Mouse (Mus musculus): Measurements from ENCODE around the gene Nova1.

Gene Nova1

GRCm38 (mm10) chr12:46818856-46819347, at the start of gene Nova1:
TSS of gene Nova1 (minus strand) at chr12:46818929.
- DNase-seq, result peak; percentile 92 to 94

GRCm38 (mm10) chr12:46819348-46820022, 756 bp upstream of the Nova1 start:
- DNase-seq, result peak; percentile 98 to 99

GRCm38 (mm10) chr12:46818021-46818855, 491 bp downstream of the Nova1 start:
- DNase-seq, result peak; percentile 86 to 87

- peak; percentile 38 to 59 for DNase-seq
Observed at GRCm38 (mm10) chr12:46817211-46817803, 1.4 kb downstream of the Nova1 start.

- DNase-seq, result peak; percentile 12 to 30
Observed at GRCm38 (mm10) chr12:46816291-46816690, 2.4 kb downstream of the Nova1 start.

- peak; percentile 11 to 36 for DNase-seq
Observed at GRCm38 (mm10) chr12:46815697-46816096, 3.0 kb downstream of the Nova1 start.

GRCm38 (mm10) chr12:46814820-46815219, 3.9 kb downstream of the Nova1 start:
- no peak for DNase-seq

GRCm38 (mm10) chr12:46801311-46801710, 17.4 kb downstream of the Nova1 start:
- no peak for DNase-seq

GRCm38 (mm10) chr12:46782301-46783280, 36.1 kb downstream of the Nova1 start:
- DNase-seq, result no peak

GRCm38 (mm10) chr12:46781481-46781880, 37.2 kb downstream of the Nova1 start:
- DNase-seq, result peak in 1 of 2 experiments; percentile 29

- no peak for DNase-seq
Observed at GRCm38 (mm10) chr12:46780983-46781382, 37.7 kb downstream of the Nova1 start.

GRCm38 (mm10) chr12:46759450-46759849, 59.3 kb downstream of the Nova1 start:
- no peak for DNase-seq

GRCm38 (mm10) chr12:46754325-46754848, 64.3 kb downstream of the Nova1 start:
- DNase-seq, result no peak

- DNase-seq, result no peak
Observed at GRCm38 (mm10) chr12:46753096-46753495, 65.6 kb downstream of the Nova1 start.

GRCm38 (mm10) chr12:46733261-46733660, 85.5 kb downstream of the Nova1 start:
- DNase-seq, result no peak

- no peak for DNase-seq
Observed at GRCm38 (mm10) chr12:46731943-46732342, 86.8 kb downstream of the Nova1 start.

- peak; percentile 85 to 87 for DNase-seq
Observed at GRCm38 (mm10) chr12:46721914-46722313, 96.8 kb downstream of the Nova1 start.

- no peak for DNase-seq
Observed at GRCm38 (mm10) chr12:46719076-46719475, 99.7 kb downstream of the Nova1 start.

GRCm38 (mm10) chr12:46710094-46710493, 108.6 kb downstream of the Nova1 start:
- DNase-seq, result no peak

- no peak for DNase-seq
Observed at GRCm38 (mm10) chr12:46709475-46709874, 109.3 kb downstream of the Nova1 start.

GRCm38 (mm10) chr12:46700202-46700601, 118.5 kb downstream of the Nova1 start:
- peak; percentile 64 to 73 for DNase-seq

- DNase-seq, result no peak
Observed at GRCm38 (mm10) chr12:46676341-46676740, 142.4 kb downstream of the Nova1 start.

Measured in cerebellum, postnatal 10 days (tissue).